Mouse (Mus musculus): ENCODE measurements around the gene Ap5m1. TPM values are rescaled to one million over a fixed set of nuclear protein-coding genes. Genes with fewer than 3 reads are reported as not detected.

The Ap5m1 gene
- polyA plus RNA-seq, 2 experiments: 7.3 to 10.9 TPM

- ATAC-seq (ENCODE audit: insufficient read depth): no peak
- DNase-seq (ENCODE audit: low read depth in 3 of 3, low spot score in 3 of 3): no peak
- Histone ChIP-seq H3K4me3 (ENCODE audit: insufficient read depth in 1 of 2, low read depth in 2 of 2, low read length in 2 of 2) (no peak overlapping the region), H3K27me3 (ENCODE audit: control insufficient read depth, insufficient read depth, low read length) (no peaks in the 10 kb centered on the region), H3K36me3 (replicated peaks; ENCODE audit: control insufficient read depth, insufficient read depth, low read depth) (peaks cover 5% of the 10 kb centered on the region), H3K9ac (replicated peaks) (no peak overlapping the region), H3K9me3 (ENCODE audit: control insufficient read depth, low read length) (no peaks in the 10 kb centered on the region), H3K4me2 (ENCODE audit: low read depth) (no peak overlapping the region), H3K4me1 (replicated peaks; ENCODE audit: control insufficient read depth in 2 of 2, insufficient read depth in 2 of 2, low read length in 1 of 2) (peaks cover 0 to 1% of the 10 kb centered on the region in 2 experiments; a peak in 2 of 4 replicates), H3K27ac (no peak overlapping the region)
- no peak for TF ChIP-seq CTCF (IDR thresholded peaks at IDR 0.05; ENCODE audit: low read depth)
- TF ChIP-seq EP300 (IDR thresholded peaks at IDR 0.05; ENCODE audit: low read depth): no peak
- 73% methylated on average over 2 of the region's 2 CpGs for WGBS (ENCODE audit: insufficient replicate concordance)
These were observed 6.9 kb downstream of the Ap5m1 start for GRCm38 (mm10) chr14:49072837-49073236.

GRCm38 (mm10) chr14:49073896-49074295 lies 8.0 kb downstream of the Ap5m1 start:
- no peak for ATAC-seq (ENCODE audit: insufficient read depth)
- no peaks in the 10 kb centered on the region for H3K9me3 ChIP-seq (ENCODE audit: control insufficient read depth, low read length)
- DNase-seq (ENCODE audit: low read depth in 3 of 3, low spot score in 3 of 3): no peak
- H3K36me3 ChIP-seq (replicated peaks; ENCODE audit: control insufficient read depth, insufficient read depth, low read depth): peaks cover 5% of the 10 kb centered on the region
- H3K4me1 ChIP-seq (replicated peaks; ENCODE audit: control insufficient read depth in 2 of 2, insufficient read depth in 2 of 2, low read length in 1 of 2): no peaks in the 10 kb centered on the region
- no peaks in the 10 kb centered on the region for H3K27me3 ChIP-seq (ENCODE audit: control insufficient read depth, insufficient read depth, low read length)
- 87% methylated on average over 7 of the region's 7 CpGs for WGBS (ENCODE audit: insufficient replicate concordance)
- TF ChIP-seq EP300 (IDR thresholded peaks at IDR 0.05; ENCODE audit: low read depth): no peak
- TF ChIP-seq CTCF (IDR thresholded peaks at IDR 0.05; ENCODE audit: low read depth): no peak
- no peak overlapping the region for H3K4me3 ChIP-seq (ENCODE audit: insufficient read depth in 1 of 2, low read depth in 2 of 2, low read length in 2 of 2)
- no peak overlapping the region for H3K4me2 ChIP-seq (ENCODE audit: low read depth)
- no peak overlapping the region for H3K27ac ChIP-seq
- H3K9ac ChIP-seq (replicated peaks): no peak overlapping the region

- TF ChIP-seq EP300 (IDR thresholded peaks at IDR 0.05; ENCODE audit: low read depth) (no peak), CTCF (IDR thresholded peaks at IDR 0.05; ENCODE audit: low read depth) (no peak)
- Histone ChIP-seq H3K9me3 (ENCODE audit: control insufficient read depth, low read length) (no peaks in the 10 kb centered on the region), H3K27ac (no peak overlapping the region), H3K4me1 (replicated peaks; ENCODE audit: control insufficient read depth in 2 of 2, insufficient read depth in 2 of 2, low read length in 1 of 2) (no peaks in the 10 kb centered on the region), H3K4me3 (ENCODE audit: insufficient read depth in 1 of 2, low read depth in 2 of 2, low read length in 2 of 2) (no peak overlapping the region), H3K27me3 (ENCODE audit: control insufficient read depth, insufficient read depth, low read length) (no peaks in the 10 kb centered on the region), H3K4me2 (ENCODE audit: low read depth) (no peak overlapping the region), H3K9ac (replicated peaks) (no peak overlapping the region), H3K36me3 (replicated peaks; ENCODE audit: control insufficient read depth, insufficient read depth, low read depth) (peaks cover 5% of the 10 kb centered on the region)
- ATAC-seq (ENCODE audit: insufficient read depth): no peak
- WGBS (ENCODE audit: insufficient replicate concordance): 39% methylated on average over 2 of the region's 2 CpGs
- DNase-seq (ENCODE audit: low read depth in 3 of 3, low spot score in 3 of 3): no peak
These were observed 8.5 kb downstream of the Ap5m1 start for GRCm38 (mm10) chr14:49074361-49074760.

GRCm38 (mm10) chr14:49078820-49079219 lies 12.9 kb downstream of the Ap5m1 start:
- Histone ChIP-seq H3K4me3 (ENCODE audit: insufficient read depth in 1 of 2, low read depth in 2 of 2, low read length in 2 of 2) (no peak overlapping the region), H3K9ac (replicated peaks) (no peak overlapping the region), H3K36me3 (replicated peaks; ENCODE audit: control insufficient read depth, insufficient read depth, low read depth) (peaks cover 5% of the 10 kb centered on the region), H3K27me3 (ENCODE audit: control insufficient read depth, insufficient read depth, low read length) (no peaks in the 10 kb centered on the region), H3K4me2 (ENCODE audit: low read depth) (no peak overlapping the region), H3K27ac (no peak overlapping the region), H3K4me1 (replicated peaks; ENCODE audit: control insufficient read depth in 2 of 2, insufficient read depth in 2 of 2, low read length in 1 of 2) (no peaks in the 10 kb centered on the region), H3K9me3 (ENCODE audit: control insufficient read depth, low read length) (no peaks in the 10 kb centered on the region)
- TF ChIP-seq CTCF (IDR thresholded peaks at IDR 0.05; ENCODE audit: low read depth): no peak
- TF ChIP-seq EP300 (IDR thresholded peaks at IDR 0.05; ENCODE audit: low read depth): no peak
- ATAC-seq (ENCODE audit: insufficient read depth): no peak
- 69% methylated on average over 2 of the region's 2 CpGs for WGBS (ENCODE audit: insufficient replicate concordance)
- no peak for DNase-seq (ENCODE audit: low read depth in 3 of 3, low spot score in 3 of 3)

GRCm38 (mm10) chr14:49086522-49086921 lies 20.6 kb downstream of the Ap5m1 start:
- H3K36me3 ChIP-seq (replicated peaks; ENCODE audit: control insufficient read depth, insufficient read depth, low read depth): no peaks in the 10 kb centered on the region; the same call in 1 of the 2 replicates
- no peak overlapping the region for H3K27ac ChIP-seq
- no peaks in the 10 kb centered on the region for H3K4me1 ChIP-seq (replicated peaks; ENCODE audit: control insufficient read depth in 2 of 2, insufficient read depth in 2 of 2, low read length in 1 of 2)
- H3K4me3 ChIP-seq (ENCODE audit: insufficient read depth in 1 of 2, low read depth in 2 of 2, low read length in 2 of 2): no peak overlapping the region
- H3K27me3 ChIP-seq (ENCODE audit: control insufficient read depth, insufficient read depth, low read length): no peaks in the 10 kb centered on the region
- no peaks in the 10 kb centered on the region for H3K9me3 ChIP-seq (ENCODE audit: control insufficient read depth, low read length)
- DNase-seq (ENCODE audit: low read depth in 3 of 3, low spot score in 3 of 3): no peak
- TF ChIP-seq EP300 (IDR thresholded peaks at IDR 0.05; ENCODE audit: low read depth): no peak
- no peak for TF ChIP-seq CTCF (IDR thresholded peaks at IDR 0.05; ENCODE audit: low read depth)
- 79% methylated on average over 4 of the region's 4 CpGs for WGBS (ENCODE audit: insufficient replicate concordance)
- ATAC-seq (ENCODE audit: insufficient read depth): no peak
- no peak overlapping the region for H3K4me2 ChIP-seq (ENCODE audit: low read depth)
- no peak overlapping the region for H3K9ac ChIP-seq (replicated peaks)

Data from liver, embryonic 14.5 days (tissue).